Mouse (Mus musculus) adrenal gland, postnatal 36 days (tissue): Measurements from ENCODE around the gene Mlycd. TPM values are rescaled to one million over a fixed set of nuclear protein-coding genes. Genes with fewer than 3 reads are reported as not detected.
A peak's percentile ranks its signal among the peaks of the same experiment; 100 is the strongest.

ENCODE experiments used
- DNase-seq, 2 experiments: peaks; one replicate each; pipeline ENCODE4 v3.0.0; 2021; ENCODE audit warnings: mixed read lengths in 1 of 2
- total RNA-seq, 2 experiments: library from RNA; stranded (reverse); gene quantifications; 2 replicates each; pipeline ENCODE4 v1.2.3; 2021

Gene Mlycd
- total RNA-seq, 2 experiments from 2014 or later: 42.2 to 57.9 TPM

- DNase-seq: no peak
These were observed 37.7 kb downstream of the Mlycd start for GRCm38 (mm10) chr8:119432372-119432771.

DNA sequence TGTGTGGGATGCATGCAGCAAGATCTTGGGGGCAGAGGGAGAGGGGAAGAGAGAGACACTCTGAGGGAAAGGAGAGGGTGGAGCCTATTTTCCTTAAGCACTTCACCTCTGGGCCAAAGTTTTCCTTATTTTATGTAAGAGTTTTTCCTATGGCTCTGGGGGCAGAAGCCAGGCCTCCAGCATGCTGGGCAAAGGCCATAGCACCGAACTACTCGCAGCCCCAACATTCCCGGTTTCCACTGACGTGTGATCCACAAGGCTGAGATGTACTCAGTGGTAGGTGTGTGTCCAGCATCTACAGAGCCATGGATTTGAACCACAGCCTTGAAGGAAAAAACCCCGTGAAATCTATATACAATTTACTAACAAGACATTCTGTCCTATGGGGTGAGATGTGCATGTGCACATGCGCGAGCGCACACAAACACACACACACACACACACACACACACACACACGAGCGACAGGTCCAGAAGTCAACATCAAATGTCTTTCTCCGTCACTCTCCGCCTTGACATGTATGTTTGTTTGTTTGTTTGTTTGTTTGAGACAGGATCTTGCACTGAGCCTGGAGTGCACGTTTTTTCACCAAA is 39.0 kb downstream of the Mlycd start, which contains the start of gene Osgin1:
Osgin1 (plus strand) TSS at position 543 of the 593 bp plus-strand sequence.
- no peak for DNase-seq

DNA sequence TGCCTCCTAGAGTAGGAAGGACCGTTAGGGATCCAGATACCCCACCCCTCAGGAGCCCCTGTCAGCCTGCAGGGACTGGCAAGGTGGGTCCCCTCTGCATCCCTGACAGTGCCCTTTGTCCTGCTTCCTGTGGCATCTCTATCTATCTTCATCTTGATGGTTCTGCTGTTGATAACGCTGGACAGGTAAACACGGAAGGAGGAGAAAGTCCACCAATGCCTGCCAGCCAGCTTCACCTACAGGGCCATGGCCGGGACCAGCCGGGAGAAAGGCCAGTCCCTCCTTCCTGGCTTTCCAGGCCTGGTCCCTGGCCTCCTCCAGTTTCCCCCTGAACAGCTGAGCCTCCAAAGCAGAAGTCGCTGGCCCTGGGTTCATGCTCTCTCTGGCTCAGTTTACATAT is 39.9 kb downstream of the Mlycd start:
- DNase-seq: no peak

GRCm38 (mm10) chr8:119435527-119435926 is 40.8 kb downstream of the Mlycd start:
- DNase-seq: no peak

DNA sequence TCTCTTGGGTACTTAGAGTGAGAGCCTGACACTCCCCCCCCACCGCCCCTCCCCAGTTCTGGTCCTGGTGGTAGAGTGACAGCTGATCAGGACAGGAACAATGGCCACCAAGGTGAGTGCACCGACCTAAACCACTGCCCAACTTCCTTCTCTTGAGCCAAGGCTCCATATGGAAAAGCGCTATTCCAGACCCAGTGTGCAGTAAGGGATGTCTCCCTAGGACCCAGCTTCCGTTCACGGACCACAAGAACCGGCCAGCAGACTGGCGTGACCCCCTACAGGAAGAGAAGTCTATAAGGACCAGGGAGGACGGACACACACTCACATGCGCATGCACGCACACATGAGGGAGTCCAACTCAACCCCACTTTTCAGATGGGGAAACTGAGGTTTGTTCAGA is 41.7 kb downstream of the Mlycd start:
- DNase-seq: no peak

DNA sequence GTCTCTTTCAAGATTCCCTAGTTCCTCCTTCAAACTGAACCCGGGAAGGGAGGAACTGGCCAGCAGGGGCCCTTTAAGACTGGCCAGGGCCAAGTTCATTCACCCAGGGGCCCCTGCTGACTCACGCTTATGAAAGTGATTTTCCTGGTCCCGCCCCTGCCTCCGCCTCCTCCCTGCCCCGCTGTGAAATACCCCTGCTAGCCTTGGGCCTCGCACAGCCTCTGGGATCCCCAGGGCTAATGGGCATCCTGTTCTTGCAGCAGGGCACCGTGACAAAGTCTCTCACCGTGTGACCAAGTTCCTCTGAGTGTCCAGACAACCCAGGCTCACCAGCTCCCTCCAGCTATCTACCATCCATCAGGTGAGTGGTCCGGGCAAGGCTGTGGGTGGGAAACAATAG is 42.3 kb downstream of the Mlycd start:
- peak; percentile 95 to 96 for DNase-seq

DNA sequence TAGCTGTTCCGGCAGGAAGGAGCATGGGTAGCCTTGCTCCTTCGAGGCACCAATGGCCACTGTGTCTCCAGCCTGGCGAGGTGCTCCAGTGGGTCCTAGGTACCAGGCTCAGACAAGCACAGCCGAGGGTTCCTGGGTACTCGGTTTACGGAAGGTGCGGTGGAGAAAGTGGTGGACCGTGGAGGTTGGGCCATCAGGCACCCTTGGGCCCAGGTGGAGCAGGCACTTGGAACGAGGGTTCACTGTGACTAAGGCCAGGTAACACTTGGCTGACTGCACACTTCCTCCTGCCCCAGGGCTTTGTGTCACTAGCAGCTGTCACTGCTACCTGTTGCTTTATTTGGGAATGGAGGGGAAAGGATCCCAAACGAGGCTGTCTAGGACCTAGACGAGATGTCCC is 42.8 kb downstream of the Mlycd start:
- no peak for DNase-seq

- peak in 1 of 2 experiments; percentile 51 for DNase-seq
These were observed 44.2 kb downstream of the Mlycd start for GRCm38 (mm10) chr8:119438876-119439275.

- no peak for DNase-seq
These were observed 44.7 kb downstream of the Mlycd start for GRCm38 (mm10) chr8:119439424-119439823.

DNA sequence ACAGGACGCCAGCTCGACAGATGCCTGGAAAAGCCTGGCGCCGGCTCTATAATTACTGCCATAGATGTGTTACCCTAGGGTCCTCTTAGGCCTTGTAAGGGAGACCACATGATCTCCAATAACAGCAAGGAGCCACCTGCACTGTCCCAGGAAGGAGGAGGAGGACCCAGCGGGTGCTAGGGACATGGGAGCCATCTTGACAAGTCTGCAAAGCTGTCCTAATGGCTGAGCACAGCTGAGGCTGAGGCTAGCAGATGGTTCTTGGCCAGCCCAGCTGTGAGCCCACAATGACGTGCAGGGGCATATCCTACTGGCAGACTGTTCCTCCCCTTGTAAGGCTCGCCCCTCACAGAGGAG is 45.2 kb downstream of the Mlycd start:
- DNase-seq: no peak

GRCm38 (mm10) chr8:119440250-119440951 is 45.7 kb downstream of the Mlycd start:
- peak; percentile 86 to 87 for DNase-seq

DNA sequence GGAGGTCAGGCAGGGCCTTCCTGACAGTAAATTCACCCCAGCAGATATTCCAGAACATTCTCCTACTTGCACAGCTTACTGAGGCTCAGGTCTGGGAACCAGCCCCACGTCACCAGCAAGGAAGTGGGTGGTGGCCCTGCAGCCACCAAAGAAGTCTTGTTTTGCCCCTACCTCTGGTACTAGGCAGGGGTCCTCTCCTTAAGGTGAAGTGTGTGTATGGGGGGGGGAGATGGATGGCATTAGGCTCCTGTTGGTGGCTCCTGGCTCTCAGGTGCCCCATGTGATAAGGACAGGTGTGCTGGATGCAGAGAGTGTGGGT is 46.2 kb downstream of the Mlycd start:
- no peak for DNase-seq

GRCm38 (mm10) chr8:119442013-119442412 is 47.3 kb downstream of the Mlycd start:
- DNase-seq: no peak

DNA sequence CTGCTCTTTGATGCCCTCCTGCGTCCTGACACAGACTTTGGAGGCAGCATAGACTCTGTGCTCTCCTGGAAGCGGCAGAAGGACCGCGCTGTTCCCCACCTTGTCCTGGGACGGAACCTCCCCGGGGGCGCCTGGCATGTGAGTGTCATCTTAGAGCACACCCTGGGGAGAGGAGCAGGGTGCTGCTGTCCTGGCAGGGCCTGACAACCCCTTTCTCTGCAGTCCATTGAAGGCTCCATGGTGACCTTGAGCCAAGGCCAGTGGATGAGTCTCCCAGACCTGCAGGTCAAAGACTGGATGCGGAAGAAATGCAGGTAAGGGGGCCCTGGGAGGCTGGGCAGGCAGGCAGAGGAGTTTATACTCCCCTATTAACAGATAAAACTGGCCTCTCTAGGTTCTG is 48.3 kb downstream of the Mlycd start:
- peak; percentile 58 to 63 for DNase-seq

DNA sequence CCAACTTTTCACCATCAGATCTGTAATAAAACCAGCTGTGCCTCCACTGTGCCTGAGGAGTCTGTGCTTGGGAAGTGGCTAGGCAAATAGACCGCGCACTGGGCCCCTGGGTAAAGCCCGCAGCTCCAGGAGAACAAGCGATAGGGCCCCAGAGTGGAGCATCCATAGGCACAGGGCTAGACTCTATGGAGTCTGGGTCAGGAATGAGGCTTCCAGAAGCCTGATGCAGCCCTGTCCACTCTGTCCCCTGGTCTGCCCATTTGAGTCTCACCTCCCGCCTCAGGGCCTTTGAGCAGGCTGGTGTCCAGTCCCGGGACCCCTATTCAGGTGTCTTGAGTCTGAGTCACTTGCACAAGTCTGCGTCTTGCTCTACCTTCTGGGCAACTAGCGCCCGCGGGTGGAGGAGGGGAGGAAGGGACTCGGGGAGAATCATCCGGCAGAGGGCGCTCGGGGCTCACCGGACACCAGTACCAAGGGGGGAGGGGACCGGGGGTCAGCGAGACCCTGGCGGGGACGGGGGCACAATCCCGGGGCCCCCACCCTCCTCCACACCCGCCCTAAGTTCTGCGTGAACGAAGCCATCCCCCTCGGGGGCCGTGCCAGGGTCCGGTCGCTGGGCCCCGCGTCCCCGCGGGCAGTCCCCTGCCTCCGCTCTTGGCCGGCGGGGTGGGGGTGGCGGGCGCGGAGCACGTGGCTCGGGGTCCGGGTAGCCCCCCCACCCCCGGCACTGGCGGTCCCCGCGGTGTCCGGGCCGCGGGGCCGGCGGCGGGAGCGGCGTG is 51.7 kb downstream of the Mlycd start, which contains the start of gene Necab2:
Necab2 (plus strand) TSS at position 509 of the 779 bp plus-strand sequence.
- peak; percentile 92 to 94 for DNase-seq

GRCm38 (mm10) chr8:119446990-119447780 is 52.5 kb downstream of the Mlycd start:
- no peak for DNase-seq

DNA sequence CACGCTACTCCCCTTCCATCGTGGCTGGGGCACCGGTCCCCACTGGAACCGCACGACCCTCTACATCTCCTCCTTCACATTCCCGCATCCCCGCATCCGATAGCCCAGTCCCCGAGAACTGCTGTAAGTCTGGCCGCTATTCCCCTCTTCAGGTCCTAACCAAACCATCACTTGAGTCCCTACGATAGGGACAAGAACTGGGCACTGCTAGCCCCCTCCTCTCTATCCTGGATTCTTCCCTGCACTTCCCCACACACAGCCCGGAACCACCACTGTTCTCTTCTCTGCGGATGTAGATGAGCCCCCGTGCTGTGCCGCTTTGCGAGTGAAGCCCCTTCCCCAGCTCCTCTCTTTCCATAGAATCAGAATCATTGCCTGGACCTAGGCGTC is 53.1 kb downstream of the Mlycd start:
- no peak for DNase-seq

DNA sequence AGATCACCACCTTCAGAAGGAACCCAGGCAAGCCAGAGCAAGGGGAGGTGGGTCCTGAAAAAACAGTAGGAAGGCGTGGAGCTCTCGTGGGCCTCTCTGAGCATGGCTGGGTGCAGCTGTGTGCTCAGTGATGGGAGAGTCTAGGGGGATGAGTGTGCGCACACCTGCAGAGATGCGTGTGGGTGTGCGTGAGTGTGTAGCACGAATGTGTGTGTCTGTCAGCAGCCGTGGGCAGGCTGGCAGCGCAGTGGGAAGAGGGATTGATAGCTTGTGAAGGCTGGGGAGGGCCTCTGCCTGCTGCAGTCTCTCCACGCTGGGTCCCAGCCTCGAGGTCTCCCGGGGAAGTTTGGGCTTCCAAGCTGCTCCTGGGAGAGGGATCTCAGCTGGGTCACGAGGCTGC is 54.9 kb downstream of the Mlycd start:
- DNase-seq: no peak

- DNase-seq: no peak
These were observed 56.5 kb downstream of the Mlycd start for GRCm38 (mm10) chr8:119451131-119451530.

DNA sequence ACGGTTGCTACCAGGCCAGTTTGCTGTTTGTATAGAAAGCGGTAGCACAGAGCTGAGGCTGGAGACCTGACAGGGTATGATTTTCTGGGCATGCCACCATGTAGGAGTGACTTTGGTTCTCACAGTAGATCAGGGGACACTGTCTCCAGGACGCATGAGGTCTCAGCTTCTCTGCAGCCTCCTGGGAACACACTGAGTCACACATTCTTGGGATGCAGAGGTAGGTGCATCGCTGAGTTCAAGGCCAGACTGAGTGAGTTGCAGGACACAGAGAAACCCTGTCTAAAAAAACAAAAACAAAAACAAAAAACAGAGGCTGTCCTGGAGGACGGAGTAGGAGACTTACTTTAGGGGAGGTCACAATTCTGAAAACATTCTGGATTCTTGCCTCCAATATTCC is 58.2 kb downstream of the Mlycd start:
- DNase-seq: no peak

DNA sequence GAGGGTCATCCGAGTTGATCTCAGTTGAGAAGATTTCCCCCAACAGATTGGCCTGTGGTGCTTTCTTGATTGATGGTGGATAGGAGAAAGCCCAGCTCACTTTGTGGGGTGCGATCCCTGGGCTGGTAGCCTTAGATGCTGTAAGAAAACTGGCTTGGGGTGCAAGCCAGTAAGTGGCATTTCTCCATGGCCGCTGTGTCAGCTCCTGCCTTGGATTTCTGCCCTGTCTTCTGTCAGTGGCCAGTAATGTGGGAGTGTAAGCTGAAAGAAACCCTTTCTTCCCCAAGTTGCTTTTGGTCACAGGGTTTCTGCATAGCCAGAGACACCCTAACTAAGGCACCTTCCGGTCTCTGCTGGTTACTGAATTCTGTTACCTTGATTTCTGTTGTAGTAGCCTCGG is 61.4 kb downstream of the Mlycd start:
- no peak for DNase-seq

GRCm38 (mm10) chr8:119459724-119460123 is 65.0 kb downstream of the Mlycd start:
- no peak for DNase-seq
